Mouse (Mus musculus): ENCODE results near the gene Slc9a5. TPM values are rescaled to one million over a fixed set of nuclear protein-coding genes. Genes with fewer than 3 reads are reported as not detected.

Gene Slc9a5
- polyA plus RNA-seq, 1 experiment, result 7.8 TPM

- Histone ChIP-seq H3K27ac (ENCODE audit: control insufficient read depth, insufficient read depth, low read depth, low read length, poor library complexity) (no peak within 1 kb of the TSS), H3K4me1 (ENCODE audit: control insufficient read depth, insufficient read depth, low read length) (no peaks in the 10 kb centered on the region), H3K4me3 (replicated peaks; ENCODE audit: control insufficient read depth, low read depth, low read length) (no peak within 1 kb of the TSS)
- 3% methylated on average over 34 of the region's 34 CpGs for WGBS
- TF ChIP-seq CTCF (IDR thresholded peaks at IDR 0.05; ENCODE audit: control insufficient read depth, insufficient read depth, low read length) (peak; percentile 19; the same call in 1 of the 2 replicates), POLR2A (IDR thresholded peaks at IDR 0.05; ENCODE audit: borderline replicate concordance, control insufficient read depth, low read depth, low read length) (no peak)
Observed at GRCm38 (mm10) chr8:105413391-105413790, 64.7 kb downstream of the Slc9a5 start, which contains the start of the genes Kctd19 and Lrrc36. Kctd19 (minus strand) TSS chr8:105413502. Lrrc36 (plus strand) TSS chr8:105413571.

DNA sequence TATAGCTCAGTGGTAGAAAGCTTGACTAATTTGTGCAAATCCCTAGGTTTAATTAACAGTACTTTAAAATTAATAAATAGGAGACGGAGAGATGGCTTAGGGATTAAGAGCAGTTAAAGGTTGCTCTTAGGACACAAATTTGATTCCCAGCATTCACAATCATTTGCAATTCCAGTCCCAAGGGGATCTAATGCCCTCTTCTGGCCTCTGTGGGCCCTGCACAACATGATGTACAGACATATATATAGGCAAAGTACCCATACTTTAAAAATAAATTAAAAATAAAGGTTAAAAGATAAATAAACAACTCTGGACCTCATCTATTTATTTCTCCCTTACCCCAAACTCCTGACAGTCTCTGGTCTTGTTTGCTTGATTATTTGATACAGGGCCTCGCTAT, 70.3 kb downstream of the Slc9a5 start:
- Histone ChIP-seq H3K4me3 (replicated peaks; ENCODE audit: control insufficient read depth, low read depth, low read length) (no peak overlapping the region), H3K4me1 (ENCODE audit: control insufficient read depth, insufficient read depth, low read length) (no peaks in the 10 kb centered on the region), H3K27ac (ENCODE audit: control insufficient read depth, insufficient read depth, low read depth, low read length, poor library complexity) (no peak overlapping the region)
- TF ChIP-seq CTCF (IDR thresholded peaks at IDR 0.05; ENCODE audit: control insufficient read depth, insufficient read depth, low read length) (no peak), POLR2A (IDR thresholded peaks at IDR 0.05; ENCODE audit: borderline replicate concordance, control insufficient read depth, low read depth, low read length) (no peak)
- 81% methylated on average over 2 of the region's 2 CpGs for WGBS

Other genes starting within 250 kb of the Slc9a5 start
- gene Ces4a, start 217.0 kb upstream of the Slc9a5 start, polyA plus RNA-seq (2011; ENCODE audit: insufficient read depth, insufficient read length, low replicate concordance, missing spikeins), result not detected in 2 replicates
- 9.7 and 36.4 TPM in 2 replicates for gene Cbfb, start 178.2 kb upstream of the Slc9a5 start, polyA plus RNA-seq (2011; ENCODE audit: insufficient read depth, insufficient read length, low replicate concordance, missing spikeins)
- gene D230025D16Rik, start 123.7 kb upstream of the Slc9a5 start, polyA plus RNA-seq (2011; ENCODE audit: insufficient read depth, insufficient read length, low replicate concordance, missing spikeins), result 5.0 and 17.2 TPM in 2 replicates
- 0.82 TPM in 1 of 2 replicates, not detected in the other for gene B3gnt9, start 93.7 kb upstream of the Slc9a5 start, polyA plus RNA-seq (2011; ENCODE audit: insufficient read depth, insufficient read length, low replicate concordance, missing spikeins)
- 11.3 and 12.0 TPM in 2 replicates for gene Tradd, start 84.2 kb upstream of the Slc9a5 start, polyA plus RNA-seq (2011; ENCODE audit: insufficient read depth, insufficient read length, low replicate concordance, missing spikeins)
- 0.50 and 3.7 TPM in 2 replicates for gene Fbxl8, start 84.2 kb upstream of the Slc9a5 start, polyA plus RNA-seq (2011; ENCODE audit: insufficient read depth, insufficient read length, low replicate concordance, missing spikeins)
- 0.95 TPM in 1 of 2 replicates, not detected in the other for gene Hsf4, start 79.0 kb upstream of the Slc9a5 start, polyA plus RNA-seq (2011; ENCODE audit: insufficient read depth, insufficient read length, low replicate concordance, missing spikeins)
- 0.70 TPM in 1 of 2 replicates, not detected in the other for gene Nol3, start 72.7 kb upstream of the Slc9a5 start, polyA plus RNA-seq (2011; ENCODE audit: insufficient read depth, insufficient read length, low replicate concordance, missing spikeins)
- gene 4931428F04Rik, start 59.0 kb upstream of the Slc9a5 start, polyA plus RNA-seq (2011; ENCODE audit: insufficient read depth, insufficient read length, low replicate concordance, missing spikeins), result 1.5 and 2.2 TPM in 2 replicates
- gene Exoc3l, start 52.7 kb upstream of the Slc9a5 start, polyA plus RNA-seq (2011; ENCODE audit: insufficient read depth, insufficient read length, low replicate concordance, missing spikeins), result 5.7 and 10.4 TPM in 2 replicates
- 108 and 115 TPM in 2 replicates for gene E2f4, start 51.2 kb upstream of the Slc9a5 start, polyA plus RNA-seq (2011; ENCODE audit: insufficient read depth, insufficient read length, low replicate concordance, missing spikeins)
- 8.2 and 11.5 TPM in 2 replicates for gene Elmo3, start 43.2 kb upstream of the Slc9a5 start, polyA plus RNA-seq (2011; ENCODE audit: insufficient read depth, insufficient read length, low replicate concordance, missing spikeins)
- gene Lrrc29, start 22.6 kb upstream of the Slc9a5 start, polyA plus RNA-seq (2011; ENCODE audit: insufficient read depth, insufficient read length, low replicate concordance, missing spikeins), result 7.8 and 19.9 TPM in 2 replicates
- 81.6 and 140 TPM in 2 replicates for gene Tmem208, start 22.5 kb upstream of the Slc9a5 start, polyA plus RNA-seq (2011; ENCODE audit: insufficient read depth, insufficient read length, low replicate concordance, missing spikeins)
- 24.6 and 66.3 TPM in 2 replicates for gene Fhod1, start 890 bp upstream of the Slc9a5 start, polyA plus RNA-seq (2011; ENCODE audit: insufficient read depth, insufficient read length, low replicate concordance, missing spikeins)
- not detected in 2 replicates for gene Plekhg4, start 24.4 kb downstream of the Slc9a5 start, polyA plus RNA-seq (2011; ENCODE audit: insufficient read depth, insufficient read length, low replicate concordance, missing spikeins)
- gene Kctd19, start 64.7 kb downstream of the Slc9a5 start, polyA plus RNA-seq (2011; ENCODE audit: insufficient read depth, insufficient read length, low replicate concordance, missing spikeins), result not detected in 2 replicates
- gene Lrrc36, start 64.7 kb downstream of the Slc9a5 start, polyA plus RNA-seq (2011; ENCODE audit: insufficient read depth, insufficient read length, low replicate concordance, missing spikeins), result 1.1 and 3.0 TPM in 2 replicates
- 3.3 and 3.5 TPM in 2 replicates for gene Tppp3, start 122.7 kb downstream of the Slc9a5 start, polyA plus RNA-seq (2011; ENCODE audit: insufficient read depth, insufficient read length, low replicate concordance, missing spikeins)
- gene Zdhhc1, start 148.1 kb downstream of the Slc9a5 start, polyA plus RNA-seq (2011; ENCODE audit: insufficient read depth, insufficient read length, low replicate concordance, missing spikeins), result 7.3 and 10.1 TPM in 2 replicates
- gene Hsd11b2, start 169.9 kb downstream of the Slc9a5 start, polyA plus RNA-seq (2011; ENCODE audit: insufficient read depth, insufficient read length, low replicate concordance, missing spikeins), result 0.82 TPM in 1 of 2 replicates, not detected in the other
- gene Atp6v0d1, start 217.2 kb downstream of the Slc9a5 start, polyA plus RNA-seq (2011; ENCODE audit: insufficient read depth, insufficient read length, low replicate concordance, missing spikeins), result 37.5 and 58.3 TPM in 2 replicates